8 mouse cellular contexts compared by ENCODE assay signal in genomic region chr17:73882194-73882593, GRCm38 (mm10).
DNase-seq lines count a peak whose midpoint lies in the region; ATAC-seq and TF ChIP-seq lines count a peak whose summit lies in the region.

No protein-coding gene starts in this region.

- peak; percentile 46; the same call in 1 of the 2 replicates for TF ChIP-seq POLR2A in heart, adult 2 months (IDR thresholded peaks at IDR 0.05; ENCODE audit: insufficient read depth, low read depth, low read length)
- TF ChIP-seq POLR2A in kidney, adult 2 months (IDR thresholded peaks at IDR 0.05; ENCODE audit: low read depth, low read length), result no peak

- no peaks in the 10 kb centered on the region for H3K27me3 ChIP-seq in embryonic facial prominence, embryonic 11.5 days (ENCODE audit: control insufficient read depth, insufficient read depth, low read length)
- no peaks in the 10 kb centered on the region for H3K27me3 ChIP-seq in heart, adult 2 months (ENCODE audit: control insufficient read depth, insufficient read depth, low read length)
- no peaks in the 10 kb centered on the region for H3K27me3 ChIP-seq in kidney, adult 2 months (replicated peaks; ENCODE audit: control insufficient read depth, insufficient read depth, low read length)
- H3K27me3 ChIP-seq in limb, embryonic 11.5 days (ENCODE audit: control insufficient read depth, insufficient read depth, low read length), result no peaks in the 10 kb centered on the region
- H3K27me3 ChIP-seq in midbrain, postnatal 0 days (ENCODE audit: insufficient read depth, low read length), result no peaks in the 10 kb centered on the region

- peak; percentile 95 for TF ChIP-seq CTCF in heart, adult 2 months (IDR thresholded peaks at IDR 0.05)
- TF ChIP-seq CTCF in kidney, adult 2 months (conservative IDR thresholded peaks at IDR 0.05; ENCODE audit: insufficient read depth, insufficient read length, low read depth, low read length), result peak; percentile 96
- peak; percentile 96 for TF ChIP-seq CTCF in midbrain, postnatal 0 days (IDR thresholded peaks at IDR 0.05)

- no peaks in the 10 kb centered on the region for H3K36me3 ChIP-seq in embryonic facial prominence, embryonic 11.5 days (replicated peaks; ENCODE audit: control insufficient read depth, insufficient read depth, low read depth, low read length)
- H3K36me3 ChIP-seq in heart, adult 2 months (ENCODE audit: control insufficient read depth, insufficient read depth, low read length), result no peaks in the 10 kb centered on the region
- no peaks in the 10 kb centered on the region for H3K36me3 ChIP-seq in kidney, adult 2 months (ENCODE audit: control insufficient read depth, insufficient read depth, low read length)
- H3K36me3 ChIP-seq in limb, embryonic 11.5 days (ENCODE audit: control insufficient read depth, insufficient read depth, low read length), result no peaks in the 10 kb centered on the region
- H3K36me3 ChIP-seq in midbrain, postnatal 0 days (ENCODE audit: insufficient read depth, low read length), result no peaks in the 10 kb centered on the region

- H3K27ac ChIP-seq in embryonic facial prominence, embryonic 11.5 days (replicated peaks; ENCODE audit: low read depth, low read length), result no peak overlapping the region
- H3K27ac ChIP-seq in heart, adult 2 months, result no peak overlapping the region
- H3K27ac ChIP-seq in kidney, adult 2 months (ENCODE audit: insufficient read depth, low read depth, low read length), result no peak overlapping the region
- no peak overlapping the region for H3K27ac ChIP-seq in limb, embryonic 11.5 days (replicated peaks; ENCODE audit: low read depth, low read length)
- H3K27ac ChIP-seq in midbrain, postnatal 0 days (ENCODE audit: low read depth, low read length), result no peak overlapping the region

- intact Hi-C loops in heart, adult 2 months (cut with DNase I), result loop anchor here (2.0 to 10.0 kb wide), 4 partner anchors 77 to 307 kb away; partner anchors contain the start of gene Ehd3

- 17% methylated on average over 9 of the region's 9 CpGs for WGBS in embryonic facial prominence, embryonic 11.5 days
- WGBS in heart, adult 2 months, result 11% methylated on average over 9 of the region's 9 CpGs
- 13% methylated on average over 9 of the region's 9 CpGs for WGBS in kidney, adult 2 months
- 15% methylated on average over 9 of the region's 9 CpGs for WGBS in limb, embryonic 11.5 days
- WGBS in midbrain, postnatal 0 days, result 14% methylated on average over 9 of the region's 9 CpGs

- no peak overlapping the region for H3K4me2 ChIP-seq in embryonic facial prominence, embryonic 11.5 days (ENCODE audit: low read depth, low read length)
- H3K4me2 ChIP-seq in limb, embryonic 11.5 days (ENCODE audit: low read depth, severe bottlenecking), result no peak overlapping the region
- no peak overlapping the region for H3K4me2 ChIP-seq in midbrain, postnatal 0 days (ENCODE audit: low read depth, low read length, poor library complexity, severe bottlenecking)

- no peak overlapping the region for H3K9ac ChIP-seq in embryonic facial prominence, embryonic 11.5 days (replicated peaks; ENCODE audit: low read length)
- no peak overlapping the region for H3K9ac ChIP-seq in heart, adult 2 months (ENCODE audit: low read depth, low read length)
- no peak overlapping the region for H3K9ac ChIP-seq in limb, embryonic 11.5 days (ENCODE audit: low read length)
- H3K9ac ChIP-seq in midbrain, postnatal 0 days (replicated peaks; ENCODE audit: low read length, poor library complexity, severe bottlenecking), result no peak overlapping the region

- peak; percentile 83; the same call in 1 of the 2 replicates for ATAC-seq in embryonic facial prominence, embryonic 11.5 days (replicated peaks; ENCODE audit: insufficient number of reproducible peaks, low FRiP score, low TSS enrichment, low read depth)
- peak; percentile 72 for ATAC-seq in limb, embryonic 11.5 days (ENCODE audit: insufficient number of reproducible peaks, low FRiP score, low TSS enrichment, low read depth)
- peak; percentile 68 for ATAC-seq in midbrain, postnatal 0 days (ENCODE audit: low FRiP score)

- no peaks in the 10 kb centered on the region for H3K4me1 ChIP-seq in embryonic facial prominence, embryonic 11.5 days (ENCODE audit: control insufficient read depth, insufficient read depth, low read length)
- H3K4me1 ChIP-seq in heart, adult 2 months (ENCODE audit: control insufficient read depth, insufficient read depth, low read length), result no peaks in the 10 kb centered on the region
- no peaks in the 10 kb centered on the region for H3K4me1 ChIP-seq in kidney, adult 2 months (ENCODE audit: control insufficient read depth, insufficient read depth, low read length)
- H3K4me1 ChIP-seq in limb, embryonic 11.5 days (ENCODE audit: control insufficient read depth, insufficient read depth, low read length), result no peaks in the 10 kb centered on the region
- no peaks in the 10 kb centered on the region for H3K4me1 ChIP-seq in midbrain, postnatal 0 days (ENCODE audit: insufficient read depth, low read length)

- H3K9me3 ChIP-seq in embryonic facial prominence, embryonic 11.5 days (replicated peaks; ENCODE audit: control insufficient read depth, low read length), result no peaks in the 10 kb centered on the region
- H3K9me3 ChIP-seq in limb, embryonic 11.5 days (ENCODE audit: control insufficient read depth, low read length), result no peaks in the 10 kb centered on the region
- no peaks in the 10 kb centered on the region for H3K9me3 ChIP-seq in midbrain, postnatal 0 days (ENCODE audit: low read length)

- DNase-seq in 416B (ENCODE audit: low read depth), result peak; percentile 85
- DNase-seq in adrenal gland, postnatal 25 days, result peak; percentile 69
- peak; percentile 92 for DNase-seq in embryonic facial prominence, embryonic 11.5 days (ENCODE audit: low spot score)
- DNase-seq in heart, adult 2 months, result peak; percentile 75 to 76
- peak; percentile 84 for DNase-seq in kidney, adult 2 months
- peak; percentile 84 for DNase-seq in limb, embryonic 11.5 days (ENCODE audit: low spot score)
- DNase-seq in midbrain, postnatal 0 days (ENCODE audit: low spot score), result peak; percentile 93
- DNase-seq in spleen, postnatal 36 days (ENCODE audit: low spot score in 2 of 2), result peak; percentile 55 to 64

- no peak overlapping the region for H3K4me3 ChIP-seq in embryonic facial prominence, embryonic 11.5 days (ENCODE audit: low read depth, low read length)
- H3K4me3 ChIP-seq in heart, adult 2 months, result no peak overlapping the region
- no peak overlapping the region for H3K4me3 ChIP-seq in kidney, adult 2 months (ENCODE audit: insufficient read depth, low read depth, low read length)
- no peak overlapping the region for H3K4me3 ChIP-seq in limb, embryonic 11.5 days (ENCODE audit: low read depth, low read length)
- H3K4me3 ChIP-seq in midbrain, postnatal 0 days (ENCODE audit: low read depth, low read length), result no peak overlapping the region

- peak; percentile 86 for TF ChIP-seq EP300 in heart, adult 2 months (IDR thresholded peaks at IDR 0.05; ENCODE audit: insufficient read depth, low read depth, low read length)

- no peaks in the 10 kb centered on the region for H3K79me2 ChIP-seq in heart, adult 2 months (replicated peaks; ENCODE audit: control insufficient read depth, insufficient read depth, low read length)
